Mouse (Mus musculus) limb, embryonic 14.5 days (tissue): ENCODE results near the gene Zfp217. TPM values are rescaled to one million over a fixed set of nuclear protein-coding genes. Genes with fewer than 3 reads are reported as not detected.

Experiments
- ATAC-seq: fragments of 200-750 bp; cut with Nextera tagmentation; 2 replicates; pipeline ENCODE4 v1.8.0; 2017; ENCODE audit warnings: low read depth, moderate number of reproducible peaks, moderate TSS enrichment; ENCODE audit not compliant: low FRiP score
- DNase-seq: peaks from one replicate; pipeline ENCODE4 v3.0.0-alpha.2; 2015; ENCODE audit warnings: low spot score
- H3K27ac ChIP-seq: fragments of 300-500 bp; sonication (generic); replicated peaks from 2 replicates; pipeline ENCODE4 v1.5.1; 2014; ENCODE audit warnings: low read depth, mild to moderate bottlenecking, low read length, moderate library complexity, mixed read lengths
- H3K27me3 ChIP-seq: fragments of 300-500 bp; sonication (generic); 2 replicates; pipeline ENCODE4 v1.6.1; 2014; ENCODE audit warnings: low read length, mixed read lengths; ENCODE audit not compliant: control insufficient read depth, insufficient read depth
- H3K36me3 ChIP-seq: fragments of 300-500 bp; sonication (generic); 2 replicates; pipeline ENCODE4 v1.6.1; 2014; ENCODE audit warnings: mild to moderate bottlenecking, low read length, moderate library complexity, mixed read lengths; ENCODE audit not compliant: control insufficient read depth, insufficient read depth
- H3K4me1 ChIP-seq: fragments of 300-500 bp; sonication (generic); 2 replicates; pipeline ENCODE4 v1.6.1; 2014; ENCODE audit warnings: antibody characterized with exemption, low read length, mixed read lengths; ENCODE audit not compliant: control insufficient read depth, insufficient read depth
- H3K4me2 ChIP-seq: fragments of 300-500 bp; sonication (generic); replicated peaks from 2 replicates; pipeline ENCODE4 v1.6.1; 2014; ENCODE audit warnings: low read depth, mild to moderate bottlenecking, low read length, moderate library complexity; ENCODE audit not compliant: severe bottlenecking
- H3K4me3 ChIP-seq: fragments of 300-500 bp; sonication (generic); replicated peaks from 2 replicates; pipeline ENCODE4 v1.5.1; 2014; ENCODE audit warnings: low read length
- H3K9ac ChIP-seq: fragments of 300-500 bp; sonication (generic); 2 replicates; pipeline ENCODE4 v1.6.1; 2014; ENCODE audit warnings: mild to moderate bottlenecking, low read depth, low read length, moderate library complexity; ENCODE audit not compliant: severe bottlenecking
- H3K9me3 ChIP-seq: fragments of 300-500 bp; sonication (generic); 2 replicates; pipeline ENCODE4 v1.6.1; 2016; ENCODE audit warnings: low read length; ENCODE audit not compliant: control insufficient read depth
- POLR2A ChIP-seq: fragments of 200-500 bp; IDR thresholded peaks from 2 replicates; pipeline ENCODE4 v1.8.0; 2012; ENCODE audit warnings: inconsistent platforms, mild to moderate bottlenecking, moderate library complexity, borderline replicate concordance; ENCODE audit not compliant: insufficient read depth, insufficient read length; ENCODE audit errors: extremely low read depth
- WGBS: fragments of 180-500 bp; shearing (Covaris S2); extraction: QIAGEN DNeasy Blood & Tissue Kit; methylation state at CpG from one replicate; pipeline ENCODE4 v1.1.7; 2014; 5-methylcytosine and 5-hydroxymethylcytosine counted together
- polyA plus RNA-seq, 2 experiments: library from polyadenylated mRNA; depleted of rRNA in 1 of 2; stranded (reverse) in 1 of 2; unstranded in 1 of 2; fragments of >200 nt; fragmentation: Nextera tagmentation in 1 of 2; extraction: Ambion mirVana in 1 of 2; gene quantifications; 2 replicates each; pipeline versions ENCODE4 v1.2.1 to v1.2.3; 2012 to 2014

Zfp217 gene
- polyA plus RNA-seq, 2 experiments, result 4.0 to 11.7 TPM

DNA sequence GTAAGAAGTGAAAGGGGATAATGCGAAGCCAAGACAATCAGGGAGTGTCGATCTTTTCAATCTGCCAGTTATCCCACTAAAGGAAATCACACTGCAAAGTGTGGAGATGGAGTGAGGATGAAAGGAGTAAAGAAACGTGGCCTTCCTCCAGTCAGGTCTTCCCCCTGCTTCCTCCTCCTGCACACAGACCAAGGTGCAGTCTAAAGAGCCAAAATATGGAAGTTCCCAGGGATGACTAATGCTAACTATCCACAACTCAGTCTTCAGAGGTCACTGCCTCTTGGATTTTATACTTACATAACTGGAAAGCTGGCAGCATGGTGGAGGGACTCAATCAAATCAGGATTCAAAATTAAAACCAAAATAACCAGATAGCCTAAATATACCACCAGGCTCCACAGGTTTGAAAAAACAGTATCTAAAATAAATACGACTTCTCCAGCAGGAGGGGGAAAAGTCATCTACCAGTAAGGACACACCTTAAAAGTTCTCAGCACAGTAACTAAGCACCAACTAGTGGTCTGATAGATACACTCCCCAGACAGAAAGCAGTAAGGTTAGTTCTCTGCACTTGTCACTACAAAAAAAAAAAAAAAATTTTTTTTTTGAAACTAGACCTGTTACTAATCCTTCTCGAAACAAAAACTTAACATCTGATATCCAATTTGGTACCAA is 18.5 kb downstream of the Zfp217 start:
- no peaks in the 10 kb centered on the region for H3K36me3 ChIP-seq
- 0 out of 2 replicates have a peak overlapping the region, but pooled peaks have one; percentile 19 for H3K27ac ChIP-seq
- no peaks in the 10 kb centered on the region for H3K27me3 ChIP-seq
- peaks cover 49% of the 10 kb centered on the region for H3K4me1 ChIP-seq
- peak overlapping the region; percentile 89 for H3K4me3 ChIP-seq
- no peak for TF ChIP-seq POLR2A
- no peaks in the 10 kb centered on the region for H3K9me3 ChIP-seq
- WGBS, result 19% methylated on average over 5 of the region's 5 CpGs
- DNase-seq (peak; percentile 16), ATAC-seq (no peak)
- H3K4me2 ChIP-seq, result peak overlapping the region; percentile 57
- peak overlapping the region; percentile 96; the same call in 1 of the 2 replicates for H3K9ac ChIP-seq

- TF ChIP-seq POLR2A, result no peak
- peaks cover 47% of the 10 kb centered on the region for H3K4me1 ChIP-seq
- no peaks in the 10 kb centered on the region for H3K27me3 ChIP-seq
- ATAC-seq, result no peak
- DNase-seq, result no peak
- H3K27ac ChIP-seq, result 0 out of 2 replicates have a peak overlapping the region, but pooled peaks have one; percentile 19
- no peaks in the 10 kb centered on the region for H3K9me3 ChIP-seq
- no peaks in the 10 kb centered on the region for H3K36me3 ChIP-seq
- H3K4me2 ChIP-seq, result peak overlapping the region; percentile 57
- H3K9ac ChIP-seq, result peak overlapping the region; percentile 21; the same call in 1 of the 2 replicates
- 14% methylated on average over 7 of the region's 7 CpGs for WGBS
- H3K4me3 ChIP-seq, result peak overlapping the region; percentile 89; the same call in 1 of the 2 replicates
Observed at GRCm38 (mm10) chr2:170128461-170129247, 19.2 kb downstream of the Zfp217 start.

- DNase-seq, result no peak
- Histone ChIP-seq H3K4me2 (no peak overlapping the region), H3K36me3 (0 out of 2 replicates have a peak, but pooled peaks cover 5% of the 10 kb centered on the region), H3K4me3 (no peak overlapping the region), H3K9ac (no peak overlapping the region), H3K4me1 (peaks cover 44% of the 10 kb centered on the region), H3K27me3 (no peaks in the 10 kb centered on the region), H3K27ac (no peak overlapping the region), H3K9me3 (no peaks in the 10 kb centered on the region)
- WGBS, result 44% methylated on average over 3 of the region's 3 CpGs
- no peak for TF ChIP-seq POLR2A
- no peak for ATAC-seq
Observed at GRCm38 (mm10) chr2:170127523-170127922, 20.4 kb downstream of the Zfp217 start.

GRCm38 (mm10) chr2:170126266-170126665 is 21.6 kb downstream of the Zfp217 start:
- no peaks in the 10 kb centered on the region for H3K9me3 ChIP-seq
- DNase-seq (no peak), ATAC-seq (no peak)
- 70% methylated on average over 1 of the region's 1 CpGs for WGBS
- H3K9ac ChIP-seq, result no peak overlapping the region
- no peak overlapping the region for H3K4me2 ChIP-seq
- H3K4me1 ChIP-seq, result peaks cover 37% of the 10 kb centered on the region
- no peak overlapping the region for H3K4me3 ChIP-seq
- 0 out of 2 replicates have a peak, but pooled peaks cover 5% of the 10 kb centered on the region for H3K36me3 ChIP-seq
- no peak overlapping the region for H3K27ac ChIP-seq
- no peak for TF ChIP-seq POLR2A
- H3K27me3 ChIP-seq, result no peaks in the 10 kb centered on the region

DNA sequence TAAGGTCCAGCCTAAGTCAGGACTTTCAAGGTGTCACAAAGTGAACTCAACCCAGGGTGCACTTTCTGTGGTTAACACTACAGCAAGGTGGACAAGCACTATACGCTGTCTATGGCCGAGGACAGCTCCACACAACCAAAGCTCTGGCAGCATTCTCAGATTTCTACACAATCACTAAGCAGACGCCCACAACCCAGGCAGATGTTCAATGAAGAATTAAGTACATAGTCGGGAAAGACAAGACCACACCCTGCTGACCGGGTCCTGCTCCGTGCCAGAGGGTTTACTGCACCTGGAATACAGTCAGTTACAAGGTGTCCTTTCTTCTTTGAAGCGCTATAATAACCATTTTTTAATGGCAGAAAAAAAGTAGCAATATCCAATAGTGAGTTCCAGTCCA is 25.7 kb downstream of the Zfp217 start:
- DNase-seq, result no peak
- TF ChIP-seq POLR2A, result no peak
- H3K27ac ChIP-seq, result no peak overlapping the region
- WGBS, result 89% methylated on average over 7 of the region's 7 CpGs
- no peak overlapping the region for H3K9ac ChIP-seq
- H3K36me3 ChIP-seq, result peaks cover 44% of the 10 kb centered on the region
- ATAC-seq, result no peak
- no peak overlapping the region for H3K4me2 ChIP-seq
- peaks cover 11% of the 10 kb centered on the region for H3K4me1 ChIP-seq
- no peaks in the 10 kb centered on the region for H3K27me3 ChIP-seq
- no peak overlapping the region for H3K4me3 ChIP-seq
- H3K9me3 ChIP-seq, result no peaks in the 10 kb centered on the region
